Mouse (Mus musculus) ES-Bruce4 (cell line): Measurements from ENCODE around the gene Gm10518. TPM values are rescaled to one million over a fixed set of nuclear protein-coding genes. Genes with fewer than 3 reads are reported as not detected.

Experiments
- H3K27ac ChIP-seq: 2 replicates; pipeline ENCODE4 v1.5.1; 2012; ENCODE audit warnings: low read length, inconsistent platforms; ENCODE audit not compliant: insufficient read depth
- H3K27me3 ChIP-seq: 2 replicates; pipeline ENCODE4 v1.6.1; 2012; ENCODE audit warnings: mild to moderate bottlenecking, low read length, inconsistent platforms; ENCODE audit not compliant: control insufficient read depth, poor library complexity, insufficient read depth, severe bottlenecking
- H3K36me3 ChIP-seq: 2 replicates; pipeline ENCODE4 v1.6.1; 2012; ENCODE audit warnings: inconsistent platforms, mild to moderate bottlenecking, low read length, moderate library complexity; ENCODE audit not compliant: control insufficient read depth, poor library complexity, insufficient read depth, severe bottlenecking
- H3K4me1 ChIP-seq: one replicate; pipeline ENCODE4 v1.8.1; 2011; ENCODE audit warnings: low read length; ENCODE audit not compliant: control insufficient read depth, insufficient read depth
- H3K4me3 ChIP-seq: 2 replicates; pipeline ENCODE4 v1.5.1; 2011; ENCODE audit warnings: low read depth, mild to moderate bottlenecking, low read length
- H3K9ac ChIP-seq: 2 replicates; pipeline ENCODE4 v1.6.1; 2012; ENCODE audit warnings: low read depth, mild to moderate bottlenecking, inconsistent platforms; ENCODE audit not compliant: poor library complexity, severe bottlenecking
- H3K9me3 ChIP-seq: replicated peaks from 2 replicates; pipeline ENCODE4 v1.6.1; 2012; ENCODE audit warnings: mild to moderate bottlenecking, low read length, inconsistent platforms; ENCODE audit not compliant: control insufficient read depth, poor library complexity, insufficient read depth, severe bottlenecking
- CTCF ChIP-seq: IDR thresholded peaks from one replicate; pipeline ENCODE4 v1.8.1; 2011; ENCODE audit warnings: low read depth, low read length
- EP300 ChIP-seq: IDR thresholded peaks from 2 replicates; pipeline ENCODE4 v1.6.1; 2011; ENCODE audit warnings: low read depth, low read length; ENCODE audit not compliant: insufficient read depth
- POLR2A ChIP-seq: IDR thresholded peaks from one replicate; pipeline ENCODE4 v1.8.1; 2011; ENCODE audit warnings: low read length; ENCODE audit not compliant: insufficient read depth
- polyA plus RNA-seq: library from polyadenylated mRNA; stranded (reverse); fragments of >200 nt; gene quantifications from 2 replicates; pipeline ENCODE4 v1.2.4, GENCODE M21; 2011; ENCODE audit warnings: low read depth; ENCODE audit not compliant: missing spikeins, insufficient read depth, insufficient read length

Gm10518 gene
- polyA plus RNA-seq, 1 experiment = not detected

GRCm38 (mm10) chr1:179836426-179837404 is 33.5 kb downstream of the Gm10518 start:
- no peaks in the 10 kb centered on the region for H3K4me1 ChIP-seq
- no peak overlapping the region for H3K27ac ChIP-seq
- H3K4me3 ChIP-seq = no peak overlapping the region
- H3K27me3 ChIP-seq = no peaks in the 10 kb centered on the region
- H3K36me3 ChIP-seq = no peaks in the 10 kb centered on the region
- H3K9ac ChIP-seq = no peak overlapping the region
- TF ChIP-seq CTCF (no peak), EP300 (no peak), POLR2A (no peak)
- H3K9me3 ChIP-seq = peaks cover 7% of the 10 kb centered on the region

DNA sequence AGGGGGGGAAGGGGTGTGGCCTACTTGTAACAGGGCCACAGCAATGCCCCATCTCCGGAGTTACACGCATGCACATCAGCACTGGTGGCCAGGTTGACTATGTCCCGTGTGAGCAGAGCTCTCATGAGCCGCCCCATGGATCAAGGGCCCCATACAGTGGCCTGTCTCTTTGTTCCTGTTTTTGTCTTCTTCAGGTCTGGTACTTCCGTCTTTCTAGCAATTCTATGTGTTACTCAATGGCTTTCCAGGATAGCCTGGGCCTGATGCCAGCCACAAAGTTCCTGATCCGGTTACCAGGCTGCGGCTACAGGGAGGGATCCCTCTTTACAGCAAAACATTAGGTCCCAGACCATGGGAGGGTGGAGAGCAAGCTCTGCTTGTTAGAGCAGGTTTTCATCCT is 39.4 kb downstream of the Gm10518 start:
- no peak overlapping the region for H3K27ac ChIP-seq
- no peaks in the 10 kb centered on the region for H3K36me3 ChIP-seq
- no peak overlapping the region for H3K4me3 ChIP-seq
- H3K27me3 ChIP-seq = no peaks in the 10 kb centered on the region
- H3K9me3 ChIP-seq = no peaks in the 10 kb centered on the region
- H3K9ac ChIP-seq = no peak overlapping the region
- no peaks in the 10 kb centered on the region for H3K4me1 ChIP-seq
- TF ChIP-seq EP300 (no peak), POLR2A (no peak), CTCF (no peak)

DNA sequence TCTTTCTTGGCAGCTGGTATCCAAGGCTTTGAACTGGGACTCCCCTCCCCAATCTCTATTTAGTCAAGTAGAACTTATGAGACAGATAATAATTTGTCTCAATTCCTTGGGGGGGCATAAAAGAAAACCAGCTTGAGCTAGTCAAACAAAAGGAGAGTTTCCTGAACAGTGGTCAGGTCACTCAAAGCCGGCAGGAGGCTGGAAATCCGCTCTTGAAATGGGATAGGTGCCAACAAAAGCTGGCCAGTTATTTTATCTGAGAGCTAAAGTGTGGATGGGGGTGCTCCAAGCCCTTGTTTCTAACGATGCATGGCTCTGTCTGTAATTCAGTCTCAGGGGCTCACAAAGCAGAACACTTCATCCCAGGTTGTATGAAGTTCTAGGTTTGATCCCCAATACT is 40.8 kb downstream of the Gm10518 start:
- Histone ChIP-seq H3K4me3 (no peak overlapping the region), H3K27me3 (no peaks in the 10 kb centered on the region), H3K36me3 (no peaks in the 10 kb centered on the region), H3K9ac (no peak overlapping the region), H3K4me1 (no peaks in the 10 kb centered on the region), H3K27ac (no peak overlapping the region), H3K9me3 (no peaks in the 10 kb centered on the region)
- TF ChIP-seq POLR2A = no peak
- no peak for TF ChIP-seq EP300

DNA sequence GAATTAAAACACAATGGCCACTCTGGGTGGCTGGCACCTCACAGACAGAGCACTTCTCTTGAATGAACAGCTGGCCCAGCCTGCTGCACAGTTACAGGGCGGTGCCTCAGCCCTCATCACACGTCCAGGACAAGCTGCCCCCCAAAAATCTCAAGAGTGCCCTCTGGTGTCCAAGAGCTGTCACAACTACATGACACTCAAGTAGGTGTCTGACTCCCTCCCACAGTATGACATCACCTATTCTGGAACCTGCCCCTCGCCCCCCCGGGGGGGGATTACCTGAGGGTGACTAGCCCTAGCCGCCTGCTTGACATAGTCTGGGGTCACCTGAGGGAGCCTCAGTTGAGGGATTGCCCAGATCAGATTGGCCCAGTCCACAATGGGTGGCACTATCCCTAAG is 41.7 kb downstream of the Gm10518 start:
- no peak overlapping the region for H3K4me3 ChIP-seq
- no peak overlapping the region for H3K9ac ChIP-seq
- no peaks in the 10 kb centered on the region for H3K27me3 ChIP-seq
- H3K9me3 ChIP-seq = no peaks in the 10 kb centered on the region
- no peaks in the 10 kb centered on the region for H3K36me3 ChIP-seq
- no peaks in the 10 kb centered on the region for H3K4me1 ChIP-seq
- H3K27ac ChIP-seq = no peak overlapping the region
- no peak for TF ChIP-seq POLR2A
- peak; percentile 66 for TF ChIP-seq CTCF
- TF ChIP-seq EP300 = no peak

DNA sequence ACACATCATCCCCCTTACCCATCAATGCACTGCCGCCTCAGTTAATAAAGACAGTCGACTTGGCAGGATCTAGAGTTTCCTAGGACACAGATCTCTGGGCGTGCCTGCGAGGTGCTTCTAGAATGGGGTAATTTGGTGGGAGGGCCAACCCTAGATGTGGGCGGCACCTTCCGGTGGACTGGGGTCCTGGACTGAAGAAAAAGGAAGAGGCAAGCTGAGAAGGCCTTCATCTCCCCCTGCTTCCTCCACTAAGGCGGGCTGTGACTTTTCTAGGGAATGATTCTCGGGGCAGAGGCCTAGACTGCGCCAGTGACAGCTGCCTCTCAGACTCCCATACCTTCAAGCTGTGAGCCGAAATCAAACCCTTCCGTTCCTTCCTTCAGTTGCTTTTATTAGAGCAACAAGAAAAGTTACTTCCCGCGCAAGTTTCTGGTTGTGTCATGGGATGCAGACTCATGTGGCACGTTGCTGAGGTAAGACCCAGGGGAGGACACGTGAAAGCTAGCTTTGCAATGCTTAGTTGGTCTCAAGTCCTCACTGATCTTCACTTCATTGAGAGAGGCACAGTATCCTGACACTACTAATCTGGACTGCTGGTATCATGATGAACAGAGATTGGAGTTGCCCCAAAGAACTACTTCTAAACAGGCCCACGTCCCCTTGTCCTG is 42.8 kb downstream of the Gm10518 start:
- no peaks in the 10 kb centered on the region for H3K27me3 ChIP-seq
- no peak overlapping the region for H3K4me3 ChIP-seq
- no peaks in the 10 kb centered on the region for H3K36me3 ChIP-seq
- H3K27ac ChIP-seq = no peak overlapping the region
- TF ChIP-seq EP300 (no peak), POLR2A (no peak), CTCF (no peak)
- H3K9ac ChIP-seq = no peak overlapping the region
- H3K4me1 ChIP-seq = no peaks in the 10 kb centered on the region
- H3K9me3 ChIP-seq = no peaks in the 10 kb centered on the region

DNA sequence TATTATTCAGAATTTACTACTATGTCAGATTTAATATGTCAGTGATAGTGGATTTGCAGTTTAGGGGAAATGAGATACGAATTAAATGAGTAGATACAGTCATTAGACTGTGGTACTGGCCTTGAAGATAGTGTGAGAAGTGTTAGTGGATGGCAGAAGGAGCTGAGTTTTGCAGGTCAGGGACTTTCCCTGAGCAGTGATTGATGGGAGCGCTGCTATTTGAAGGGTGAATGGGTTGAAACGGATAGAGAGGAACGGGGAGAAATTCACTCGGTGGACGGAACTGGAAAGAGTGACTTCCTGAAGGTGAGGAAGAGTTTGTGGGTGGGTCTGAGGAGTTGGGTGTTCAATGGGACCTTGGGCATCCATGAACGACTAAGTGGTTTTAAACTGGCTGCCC is 44.0 kb downstream of the Gm10518 start:
- no peaks in the 10 kb centered on the region for H3K36me3 ChIP-seq
- no peak for TF ChIP-seq CTCF
- no peak for TF ChIP-seq POLR2A
- TF ChIP-seq EP300 = no peak
- H3K9ac ChIP-seq = no peak overlapping the region
- no peak overlapping the region for H3K27ac ChIP-seq
- no peaks in the 10 kb centered on the region for H3K27me3 ChIP-seq
- H3K4me1 ChIP-seq = no peaks in the 10 kb centered on the region
- no peak overlapping the region for H3K4me3 ChIP-seq
- no peaks in the 10 kb centered on the region for H3K9me3 ChIP-seq
